Mouse (Mus musculus) intestine, embryonic 14.5 days (tissue): ENCODE results near the gene 4930426L09Rik. TPM values are rescaled to one million over a fixed set of nuclear protein-coding genes. Genes with fewer than 3 reads are reported as not detected.

Experiments used
- ATAC-seq: fragments of 200-750 bp; cut with Nextera tagmentation; replicated peaks from 2 replicates; pipeline ENCODE4 v1.8.0; 2017; ENCODE audit warnings: low read depth, moderate number of reproducible peaks, moderate TSS enrichment, moderate library complexity; ENCODE audit not compliant: low FRiP score, low TSS enrichment
- DNase-seq: peaks from one replicate; pipeline ENCODE4 v3.0.0-alpha.2; 2018; ENCODE audit warnings: low spot score
- H3K27ac ChIP-seq: fragments of 300-500 bp; sonication (generic); 2 replicates; pipeline ENCODE4 v1.5.1; 2014; ENCODE audit warnings: low read depth, mild to moderate bottlenecking, control low read depth
- H3K27me3 ChIP-seq: fragments of 300-500 bp; sonication (generic); replicated peaks from 2 replicates; pipeline ENCODE4 v1.6.1; 2014; ENCODE audit warnings: low read length, control low read depth; ENCODE audit not compliant: control insufficient read depth, insufficient read depth
- H3K36me3 ChIP-seq: fragments of 300-500 bp; sonication (generic); 2 replicates; pipeline ENCODE4 v1.6.1; 2014; ENCODE audit warnings: low read length, control low read depth; ENCODE audit not compliant: control insufficient read depth, insufficient read depth
- H3K4me1 ChIP-seq: fragments of 300-500 bp; sonication (generic); replicated peaks from 2 replicates; pipeline ENCODE4 v1.6.1; 2014; ENCODE audit warnings: low read length, control low read depth, mixed read lengths; ENCODE audit not compliant: control insufficient read depth, insufficient read depth
- H3K4me2 ChIP-seq: fragments of 300-500 bp; sonication (generic); 2 replicates; pipeline ENCODE4 v1.6.1; 2014; ENCODE audit warnings: low read length
- H3K4me3 ChIP-seq: fragments of 300-500 bp; sonication (generic); 2 replicates; pipeline ENCODE4 v1.5.1; 2014; ENCODE audit warnings: low read depth, low read length, control low read depth, mixed read lengths
- H3K9ac ChIP-seq: fragments of 300-500 bp; sonication (generic); 2 replicates; pipeline ENCODE4 v1.6.1; 2014; ENCODE audit warnings: mild to moderate bottlenecking, low read length
- H3K9me3 ChIP-seq: fragments of 300-500 bp; sonication (generic); 2 replicates; pipeline ENCODE4 v1.6.1; 2016; ENCODE audit warnings: low read length, control low read depth; ENCODE audit not compliant: control insufficient read depth
- WGBS: fragments of 180-500 bp; shearing (Covaris S2); extraction: QIAGEN DNeasy Blood & Tissue Kit; methylation state at CpG from one replicate; pipeline ENCODE4 v1.1.7; 2014; 5-methylcytosine and 5-hydroxymethylcytosine counted together
- polyA plus RNA-seq: library from polyadenylated mRNA; unstranded; fragments of >200 nt; fragmentation: Nextera tagmentation; extraction: Ambion mirVana; gene quantifications from 2 replicates; pipeline ENCODE4 v1.2.1, GENCODE M21; 2014

Gene 4930426L09Rik
- polyA plus RNA-seq, 1 experiment from 2014 or later: 0.37 TPM

DNA sequence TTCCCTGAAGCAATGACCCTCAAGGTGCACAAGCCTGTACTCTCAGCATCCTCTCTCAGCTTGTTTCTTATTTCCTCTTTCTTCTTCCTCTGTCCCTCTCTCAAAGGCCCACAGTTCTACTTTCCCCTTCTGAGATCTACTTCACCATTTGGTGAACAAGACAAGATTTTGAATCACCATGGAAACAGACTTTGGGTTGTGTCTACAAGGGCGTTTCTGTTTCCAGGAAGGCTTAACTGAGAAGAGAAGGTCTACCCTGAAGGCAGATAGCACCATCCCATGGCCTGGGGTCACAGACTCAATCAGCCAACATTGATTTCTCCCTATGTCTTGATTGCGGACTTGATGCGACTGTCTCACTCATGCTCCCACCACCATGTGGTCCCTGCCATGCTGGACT lies 9.3 kb upstream of the 4930426L09Rik start:
- DNase-seq (no peak), ATAC-seq (no peak)
- H3K36me3 ChIP-seq: no peaks in the 10 kb centered on the region
- 89% methylated on average over 3 of the region's 3 CpGs for WGBS
- no peaks in the 10 kb centered on the region for H3K27me3 ChIP-seq
- H3K4me3 ChIP-seq: no peak overlapping the region
- H3K9ac ChIP-seq: no peak overlapping the region
- H3K4me1 ChIP-seq: no peaks in the 10 kb centered on the region
- no peak overlapping the region for H3K4me2 ChIP-seq
- peaks cover 10% of the 10 kb centered on the region; the same call in 1 of the 2 replicates for H3K9me3 ChIP-seq
- no peak overlapping the region for H3K27ac ChIP-seq

DNA sequence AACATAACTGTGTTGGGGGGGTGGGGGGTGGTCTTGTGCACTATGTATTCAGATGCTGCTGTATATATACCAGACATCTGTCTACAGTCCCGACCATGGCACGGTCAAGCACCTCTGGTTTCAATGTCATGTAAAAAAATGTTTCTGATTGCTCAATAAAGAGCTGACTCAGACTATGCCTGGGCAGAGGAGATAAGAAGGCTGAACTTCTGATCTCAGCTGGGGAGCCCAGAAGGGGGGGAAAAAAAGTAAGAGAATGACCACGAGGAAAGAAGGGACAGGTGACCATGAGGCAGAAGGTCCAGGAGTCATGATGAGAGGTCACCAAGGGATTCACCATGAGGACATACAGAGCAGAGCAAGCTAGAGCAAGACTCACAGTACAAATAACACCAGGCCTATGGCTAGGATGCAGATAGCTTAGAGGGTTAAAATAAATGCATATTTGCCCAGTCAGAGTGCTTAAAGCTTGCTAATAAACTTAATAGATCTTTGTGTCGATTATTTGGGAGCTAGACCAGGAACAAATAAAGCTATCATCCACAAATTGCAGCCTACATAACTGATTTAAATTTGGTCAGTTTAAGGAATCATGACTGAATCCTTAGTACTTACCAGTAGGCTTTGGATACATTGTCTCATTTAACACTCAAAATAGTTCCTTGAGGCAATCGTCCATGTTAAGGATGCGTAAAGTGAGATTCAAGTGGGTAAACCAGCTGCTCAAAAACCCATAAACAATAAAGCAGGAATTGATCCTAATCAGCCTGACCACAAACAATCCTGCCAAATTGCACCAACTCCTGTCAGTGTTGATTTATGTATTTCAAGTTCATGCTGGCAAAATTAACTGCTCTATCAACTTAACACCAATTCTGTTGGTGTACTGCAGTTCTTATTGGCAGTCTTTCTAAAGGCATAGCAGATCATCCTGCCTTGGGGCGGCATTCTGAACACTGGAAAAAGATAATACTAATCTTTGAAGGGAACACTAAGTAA lies 5.3 kb upstream of the 4930426L09Rik start:
- H3K36me3 ChIP-seq: no peaks in the 10 kb centered on the region
- no peak overlapping the region for H3K4me3 ChIP-seq
- ATAC-seq (no peak), DNase-seq (no peak)
- 71% methylated on average over 7 of the region's 7 CpGs for WGBS
- H3K9ac ChIP-seq: no peak overlapping the region
- H3K27me3 ChIP-seq: no peaks in the 10 kb centered on the region
- no peak overlapping the region for H3K27ac ChIP-seq
- peaks cover 9% of the 10 kb centered on the region; the same call in 1 of the 2 replicates for H3K9me3 ChIP-seq
- H3K4me2 ChIP-seq: no peak overlapping the region
- H3K4me1 ChIP-seq: no peaks in the 10 kb centered on the region; the same call in 1 of the 2 replicates

DNA sequence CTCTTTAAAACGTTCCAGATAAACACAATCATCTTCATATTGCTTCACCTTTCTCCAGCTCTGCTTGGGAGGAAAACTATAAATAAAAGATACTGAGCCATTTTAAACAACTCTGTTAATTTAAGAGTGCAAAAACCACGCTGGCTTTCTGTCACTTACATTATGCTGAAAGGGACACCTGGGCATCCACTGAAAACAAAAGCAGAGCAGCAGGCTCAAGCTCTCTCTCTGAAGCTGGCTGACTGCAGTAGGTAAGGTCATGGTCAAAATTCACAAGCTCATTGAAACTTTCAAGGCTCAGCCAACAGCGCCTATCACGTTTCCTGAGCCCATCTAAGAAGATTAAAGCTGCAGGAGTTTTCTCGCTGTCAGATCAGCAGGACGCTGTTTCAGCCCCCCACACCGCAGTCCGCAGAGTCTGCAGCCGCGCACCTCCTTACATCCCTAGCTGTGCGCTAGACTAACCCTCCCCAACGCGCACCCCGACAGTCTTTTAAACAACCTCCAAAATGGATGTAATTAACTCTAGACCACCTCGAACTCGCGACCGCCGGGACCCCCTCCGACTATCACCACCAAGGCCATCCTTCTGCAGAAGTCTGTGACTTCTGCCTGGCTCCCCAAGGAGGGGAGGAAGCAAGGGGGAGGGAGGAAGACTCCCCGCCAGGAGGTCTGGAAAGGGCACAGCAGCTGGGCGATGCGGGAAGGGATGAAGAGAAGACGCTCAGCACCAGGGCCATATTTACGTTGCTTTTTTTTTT lies 1.5 kb upstream of the 4930426L09Rik start:
- Histone ChIP-seq H3K9ac (peak overlapping the region; percentile 69), H3K36me3 (no peaks in the 10 kb centered on the region), H3K27me3 (no peaks in the 10 kb centered on the region), H3K4me2 (peak overlapping the region; percentile 85), H3K9me3 (0 out of 2 replicates have a peak, but pooled peaks cover 1% of the 10 kb centered on the region), H3K27ac (0 out of 2 replicates have a peak overlapping the region, but pooled peaks have one; percentile 33), H3K4me3 (peak overlapping the region; percentile 84), H3K4me1 (no peaks in the 10 kb centered on the region; the same call in 1 of the 2 replicates)
- DNase-seq: peak; percentile 67
- under 1% methylated on average over 25 of the region's 25 CpGs for WGBS
- no peak for ATAC-seq

DNA sequence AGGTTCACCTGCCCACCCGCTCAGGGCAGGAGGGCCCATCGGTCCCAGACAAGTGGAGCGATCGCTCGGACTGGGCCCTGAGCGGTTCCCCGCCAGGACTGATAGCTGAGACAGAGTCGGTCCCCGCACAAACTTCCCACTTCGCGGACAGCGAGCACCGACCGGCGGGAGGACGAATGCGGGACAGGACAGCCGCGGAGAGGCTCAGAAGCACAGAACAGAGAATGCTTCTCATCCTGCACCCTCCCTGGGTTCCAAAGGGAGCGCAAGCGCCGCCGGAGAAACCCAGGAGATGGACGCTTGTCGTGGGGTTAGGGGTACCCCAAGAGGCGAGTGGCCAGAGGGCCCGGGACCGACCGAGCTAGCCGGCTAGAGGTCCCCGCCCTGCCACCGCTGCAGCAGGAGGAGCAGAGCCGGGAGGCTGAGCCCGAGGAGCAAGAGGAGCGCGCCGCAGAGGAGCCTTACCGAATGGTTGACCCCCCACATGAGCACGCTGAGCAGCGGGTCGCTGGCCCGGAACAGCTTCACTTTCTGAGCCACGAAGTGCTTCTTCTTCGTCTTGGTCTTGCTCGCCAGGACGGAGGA lies 664 bp upstream of the 4930426L09Rik start:
- peak overlapping the region; percentile 88 for H3K27ac ChIP-seq
- no peaks in the 10 kb centered on the region for H3K36me3 ChIP-seq
- ATAC-seq (peak; percentile 74), DNase-seq (peak; percentile 85)
- under 1% methylated on average over 42 of the region's 46 CpGs for WGBS
- peak overlapping the region; percentile 85 for H3K4me2 ChIP-seq
- no peaks in the 10 kb centered on the region for H3K9me3 ChIP-seq
- H3K4me3 ChIP-seq: peak overlapping the region; percentile 84
- H3K9ac ChIP-seq: peak overlapping the region; percentile 69
- no peaks in the 10 kb centered on the region; the same call in 1 of the 2 replicates for H3K4me1 ChIP-seq
- no peaks in the 10 kb centered on the region for H3K27me3 ChIP-seq

DNA sequence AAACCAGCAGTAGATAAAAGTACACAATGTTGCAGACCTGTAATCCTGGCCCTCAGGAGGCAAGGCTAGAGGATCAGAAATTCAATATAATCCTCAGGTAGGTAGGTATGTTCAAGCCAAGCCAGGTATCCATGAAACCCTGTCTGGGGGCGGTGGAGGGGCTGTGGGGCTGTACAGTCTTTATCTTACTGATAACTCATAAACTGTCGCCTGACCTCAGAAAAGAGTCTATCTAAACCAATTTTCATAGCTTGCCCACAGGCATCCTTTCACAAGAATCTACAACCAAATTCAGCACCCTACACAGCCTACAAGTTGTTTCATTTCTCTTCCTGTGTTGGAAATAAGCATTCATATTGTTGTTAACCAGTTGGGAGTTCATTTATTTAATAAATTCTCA lies 1.3 kb downstream of the 4930426L09Rik start:
- ATAC-seq: no peak
- WGBS: 84% methylated on average over 2 of the region's 2 CpGs
- H3K27ac ChIP-seq: no peak overlapping the region
- H3K9ac ChIP-seq: no peak overlapping the region
- no peaks in the 10 kb centered on the region for H3K27me3 ChIP-seq
- H3K4me2 ChIP-seq: no peak overlapping the region
- no peaks in the 10 kb centered on the region; the same call in 1 of the 2 replicates for H3K4me1 ChIP-seq
- H3K9me3 ChIP-seq: no peaks in the 10 kb centered on the region
- no peak overlapping the region for H3K4me3 ChIP-seq
- no peak for DNase-seq
- no peaks in the 10 kb centered on the region for H3K36me3 ChIP-seq

DNA sequence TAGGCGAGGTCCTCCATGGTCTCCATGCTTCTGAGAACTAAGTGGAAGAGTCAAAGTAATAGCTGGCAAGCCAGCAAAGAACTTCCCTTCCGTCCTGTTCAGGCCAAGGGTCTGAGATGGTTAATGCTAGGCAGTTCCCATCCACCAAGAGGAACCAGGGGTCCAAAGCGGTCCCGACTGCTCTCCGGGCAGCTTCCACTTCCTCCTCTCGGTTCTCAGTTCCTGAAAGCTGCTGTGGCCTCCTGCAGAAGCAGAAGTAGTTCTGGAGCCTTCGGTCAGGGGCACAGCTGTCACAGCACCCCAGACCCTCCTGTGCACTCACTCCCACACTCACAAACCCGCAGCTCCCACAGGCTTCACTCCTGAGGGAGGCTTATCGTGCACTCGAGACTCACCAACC lies 6.7 kb downstream of the 4930426L09Rik start:
- H3K4me3 ChIP-seq: no peak overlapping the region
- no peak for ATAC-seq
- H3K4me2 ChIP-seq: no peak overlapping the region
- 78% methylated on average over 10 of the region's 10 CpGs for WGBS
- H3K4me1 ChIP-seq: no peaks in the 10 kb centered on the region
- H3K9me3 ChIP-seq: no peaks in the 10 kb centered on the region
- H3K27me3 ChIP-seq: no peaks in the 10 kb centered on the region
- H3K9ac ChIP-seq: no peak overlapping the region
- no peak for DNase-seq
- no peaks in the 10 kb centered on the region for H3K36me3 ChIP-seq
- no peak overlapping the region for H3K27ac ChIP-seq

DNA sequence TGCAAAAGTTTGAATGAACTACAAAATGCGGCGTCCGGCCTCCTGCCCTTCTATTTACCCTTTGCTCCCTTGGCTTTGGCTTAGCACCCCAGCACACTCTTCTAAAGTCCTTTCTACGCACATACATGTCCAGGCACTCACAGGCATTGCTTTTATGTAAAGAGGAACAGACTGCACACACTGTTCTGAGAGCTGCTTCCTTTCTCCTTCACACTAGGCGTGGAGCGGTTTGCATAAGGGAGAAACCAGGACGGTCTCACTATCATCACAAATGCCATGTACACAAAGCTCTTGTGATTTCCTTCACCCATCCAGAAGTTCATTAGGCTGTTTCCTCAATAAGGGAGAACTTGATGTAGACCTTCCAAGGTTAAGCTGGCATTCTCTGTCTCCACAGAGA lies 8.0 kb downstream of the 4930426L09Rik start:
- 90% methylated on average over 7 of the region's 7 CpGs for WGBS
- Histone ChIP-seq H3K36me3 (no peaks in the 10 kb centered on the region), H3K4me3 (no peak overlapping the region), H3K4me2 (no peak overlapping the region), H3K27ac (no peak overlapping the region), H3K9me3 (no peaks in the 10 kb centered on the region), H3K4me1 (no peaks in the 10 kb centered on the region), H3K9ac (no peak overlapping the region), H3K27me3 (no peaks in the 10 kb centered on the region)
- ATAC-seq (no peak), DNase-seq (no peak)

DNA sequence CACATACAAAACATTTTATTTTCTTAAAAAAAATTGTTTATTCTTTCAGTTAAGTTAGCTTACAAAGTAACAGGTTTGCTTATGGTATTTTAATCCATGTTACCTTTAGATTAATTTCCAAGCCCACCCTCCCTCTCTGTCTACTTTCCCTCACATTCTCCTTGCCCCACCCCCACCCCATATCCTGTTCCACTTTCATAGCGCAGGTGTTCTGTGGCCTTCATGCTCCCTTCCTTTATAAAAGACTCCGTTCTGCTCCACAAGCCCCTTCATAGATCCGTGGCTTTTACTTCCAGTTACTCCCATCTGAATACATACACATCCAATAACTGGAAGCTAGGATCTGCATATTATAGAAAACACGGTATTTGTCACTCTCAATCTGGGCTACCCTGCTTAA lies 9.4 kb downstream of the 4930426L09Rik start:
- no peak overlapping the region for H3K4me3 ChIP-seq
- H3K27ac ChIP-seq: no peak overlapping the region
- H3K36me3 ChIP-seq: no peaks in the 10 kb centered on the region
- DNase-seq (no peak), ATAC-seq (no peak)
- no peaks in the 10 kb centered on the region for H3K27me3 ChIP-seq
- H3K9ac ChIP-seq: no peak overlapping the region
- H3K9me3 ChIP-seq: no peaks in the 10 kb centered on the region
- no peak overlapping the region for H3K4me2 ChIP-seq
- 73% methylated on average over 4 of the region's 4 CpGs for WGBS
- no peaks in the 10 kb centered on the region for H3K4me1 ChIP-seq
